Mouse (Mus musculus) heart, postnatal 0 days (tissue): ENCODE data around the gene Endou.

ENCODE experiments used
- CTCF ChIP-seq: IDR thresholded peaks from 2 replicates; pipeline ENCODE4 v1.5.1; 2016; ENCODE audit warnings: antibody characterized with exemption, control low read depth, low read depth
- EP300 ChIP-seq: IDR thresholded peaks from 2 replicates; pipeline ENCODE4 v1.6.1; 2016; ENCODE audit warnings: antibody characterized with exemption, low read depth

- no peak for TF ChIP-seq CTCF
- TF ChIP-seq EP300: no peak
These were observed 15.4 kb downstream of the Endou start for GRCm38 (mm10) chr15:97715734-97716133.
